Mouse (Mus musculus): Measurements from ENCODE around the gene Sectm1b. TPM values are rescaled to one million over a fixed set of nuclear protein-coding genes. Genes with fewer than 3 reads are reported as not detected.

The Sectm1b gene
- total RNA-seq, 2 experiments from 2014 or later, result not detected

GRCm38 (mm10) chr11:121039302-121039701 is 24.1 kb downstream of the Sectm1b start, which contains the start of gene Cd7:
Cd7 (minus strand) TSS chr11:121039418.
- ATAC-seq (replicated peaks; ENCODE audit: low FRiP score, poor library complexity, severe bottlenecking), result no peak

- ATAC-seq (replicated peaks; ENCODE audit: low FRiP score, poor library complexity, severe bottlenecking), result no peak
Measured at GRCm38 (mm10) chr11:121038366-121039240, 24.8 kb downstream of the Sectm1b start.

- no peak for ATAC-seq (replicated peaks; ENCODE audit: low FRiP score, poor library complexity, severe bottlenecking)
Measured at GRCm38 (mm10) chr11:121033118-121033517, 30.3 kb downstream of the Sectm1b start.

DNA sequence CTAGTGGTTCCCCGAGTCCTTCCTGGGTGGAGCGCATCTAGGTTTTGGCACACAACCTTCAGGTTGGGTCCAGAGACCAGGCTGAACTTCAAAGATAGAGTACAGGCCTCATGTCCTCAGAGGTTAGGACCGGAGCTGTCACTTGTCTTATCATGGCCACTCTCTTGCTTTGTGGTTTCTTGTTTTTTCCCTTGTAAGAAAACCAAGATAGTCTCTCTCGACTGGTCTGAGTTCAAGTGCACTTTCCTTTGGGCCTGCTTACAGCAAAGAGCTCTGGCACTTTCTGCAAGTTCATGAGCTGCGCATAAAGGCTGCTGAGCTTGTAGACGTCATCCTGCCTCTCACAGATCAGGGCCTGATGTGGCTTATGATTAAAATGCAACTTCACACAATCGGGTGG is 36.1 kb downstream of the Sectm1b start:
- peak; percentile 21; the same call in 1 of the 2 replicates for ATAC-seq (replicated peaks; ENCODE audit: low FRiP score, poor library complexity, severe bottlenecking)

GRCm38 (mm10) chr11:121024163-121024562 is 39.2 kb downstream of the Sectm1b start:
- no peak for ATAC-seq (replicated peaks; ENCODE audit: low FRiP score, poor library complexity, severe bottlenecking)

- no peak for ATAC-seq (replicated peaks; ENCODE audit: low FRiP score, poor library complexity, severe bottlenecking)
Measured at GRCm38 (mm10) chr11:121019501-121019900, 43.9 kb downstream of the Sectm1b start.

DNA sequence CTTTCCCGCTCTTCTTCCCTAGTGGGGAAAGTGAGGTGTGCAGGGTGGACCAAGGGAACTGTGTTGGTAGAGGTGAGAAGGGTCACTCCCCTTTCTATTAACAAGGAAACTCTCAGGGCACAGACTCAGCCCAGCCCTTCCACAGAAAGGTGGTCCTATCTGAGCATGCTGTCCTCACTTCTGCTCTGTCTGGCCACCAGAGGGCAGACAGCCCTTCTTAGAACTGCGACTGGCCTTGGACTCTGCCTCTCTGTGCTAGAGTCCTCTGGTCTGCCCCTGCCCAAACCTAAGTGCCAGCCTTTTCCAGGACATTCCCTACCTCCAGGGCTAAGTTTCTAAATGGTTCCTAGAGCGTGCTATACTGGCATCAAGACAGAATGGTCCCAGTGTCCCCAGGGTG is 45.7 kb downstream of the Sectm1b start:
- peak; percentile 73 for ATAC-seq (replicated peaks; ENCODE audit: low FRiP score, poor library complexity, severe bottlenecking)

DNA sequence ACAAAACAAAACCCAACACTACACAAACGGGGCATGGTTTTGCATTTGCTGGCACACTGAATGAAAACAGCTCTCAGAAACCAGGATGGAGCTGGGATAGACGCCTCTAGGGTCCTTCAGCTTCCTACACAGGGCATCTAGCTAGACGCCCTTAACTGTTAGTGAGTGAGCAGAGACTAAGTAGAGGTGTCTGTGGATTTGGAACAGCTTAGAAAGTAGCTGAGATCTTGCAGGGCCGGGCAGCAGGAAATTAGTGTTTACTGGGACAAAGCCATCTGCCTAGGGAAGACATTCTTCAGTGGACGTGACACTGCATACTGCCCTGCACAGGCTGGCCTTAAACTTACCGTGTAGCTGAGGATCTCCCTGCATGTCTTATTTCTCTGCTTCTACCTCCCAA is 47.9 kb downstream of the Sectm1b start:
- ATAC-seq (replicated peaks; ENCODE audit: low FRiP score, poor library complexity, severe bottlenecking), result no peak

- ATAC-seq (replicated peaks; ENCODE audit: low FRiP score, poor library complexity, severe bottlenecking), result no peak
Measured at GRCm38 (mm10) chr11:121014896-121015300, 48.5 kb downstream of the Sectm1b start.

- no peak for ATAC-seq (replicated peaks; ENCODE audit: low FRiP score, poor library complexity, severe bottlenecking)
Measured at GRCm38 (mm10) chr11:121013656-121014055, 49.7 kb downstream of the Sectm1b start.

DNA sequence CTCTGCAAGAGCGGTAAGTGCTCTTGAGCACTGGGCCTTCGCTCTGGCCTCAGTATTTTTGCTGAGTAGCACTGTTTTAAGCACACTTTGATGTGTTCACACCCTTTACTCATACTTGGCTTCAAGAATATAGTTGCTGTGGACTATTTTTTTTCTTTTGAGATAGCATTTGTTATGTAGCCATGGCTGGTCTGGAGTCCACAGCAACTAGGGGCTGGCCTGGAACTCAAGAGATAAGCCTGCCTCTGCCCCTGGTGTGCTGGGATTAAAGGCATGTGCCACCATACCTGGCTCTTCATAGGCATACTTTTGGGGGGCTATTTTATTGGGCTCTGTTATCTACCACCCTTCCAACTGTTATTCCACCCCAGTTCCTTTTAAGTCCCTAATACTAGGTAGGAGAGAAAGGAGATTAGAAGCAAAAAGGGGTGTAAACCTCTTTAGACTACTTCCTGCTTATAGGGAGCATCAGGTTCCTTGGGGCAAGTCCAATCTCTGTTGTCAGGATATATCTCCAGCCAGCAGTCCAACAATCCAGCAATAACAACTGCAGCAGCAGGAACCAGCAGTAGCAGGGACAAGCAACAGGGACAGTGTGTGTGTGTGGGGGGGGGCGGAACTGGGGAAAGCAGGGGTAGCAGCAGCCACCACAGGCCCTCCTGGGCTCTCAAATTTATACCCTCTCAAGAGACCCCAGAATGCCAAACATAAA is 53.2 kb downstream of the Sectm1b start:
- no peak for ATAC-seq (replicated peaks; ENCODE audit: low FRiP score, poor library complexity, severe bottlenecking)

GRCm38 (mm10) chr11:121006184-121006583 is 57.2 kb downstream of the Sectm1b start:
- no peak for ATAC-seq (replicated peaks; ENCODE audit: low FRiP score, poor library complexity, severe bottlenecking)

GRCm38 (mm10) chr11:121004281-121004680 is 59.1 kb downstream of the Sectm1b start:
- ATAC-seq (replicated peaks; ENCODE audit: low FRiP score, poor library complexity, severe bottlenecking), result no peak

Other genes starting within 250 kb of the Sectm1b start
- 3.2 and 16.3 TPM in 2 replicates for gene Fasn, start 239.0 kb downstream of the Sectm1b start, total RNA-seq (2015; ENCODE audit: low replicate concordance)
- 0.83 and 2.8 TPM in 2 replicates for gene Fasn, start 239.0 kb downstream of the Sectm1b start, total RNA-seq (2017; ENCODE audit: low replicate concordance)
- 6.7 and 11.2 TPM in 2 replicates for gene Ccdc57, start 130.7 kb downstream of the Sectm1b start, total RNA-seq (2015; ENCODE audit: low replicate concordance)
- 12.1 and 13.5 TPM in 2 replicates for gene Ccdc57, start 130.7 kb downstream of the Sectm1b start, total RNA-seq (2017; ENCODE audit: low replicate concordance)
- 4.7 and 5.4 TPM in 2 replicates for gene Slc16a3, start 115.1 kb downstream of the Sectm1b start, total RNA-seq (2015; ENCODE audit: low replicate concordance)
- 0.98 and 3.3 TPM in 2 replicates for gene Slc16a3, start 115.1 kb downstream of the Sectm1b start, total RNA-seq (2017; ENCODE audit: low replicate concordance)
- 7.6 and 27.7 TPM in 2 replicates for gene Csnk1d, start 72.2 kb downstream of the Sectm1b start, total RNA-seq (2015; ENCODE audit: low replicate concordance)
- 17.3 and 26.2 TPM in 2 replicates for gene Csnk1d, start 72.2 kb downstream of the Sectm1b start, total RNA-seq (2017; ENCODE audit: low replicate concordance)
- 4.0 and 13.0 TPM in 2 replicates for gene Cd7, start 24.2 kb downstream of the Sectm1b start, total RNA-seq (2015; ENCODE audit: low replicate concordance)
- gene Cd7, start 24.2 kb downstream of the Sectm1b start, total RNA-seq (2017; ENCODE audit: low replicate concordance), result 1.2 TPM in 1 of 2 replicates, not detected in the other
- not detected in 2 replicates for gene Sectm1a, start 17.7 kb upstream of the Sectm1b start, total RNA-seq (2015; ENCODE audit: low replicate concordance)
- gene Sectm1a, start 17.7 kb upstream of the Sectm1b start, total RNA-seq (2017; ENCODE audit: low replicate concordance), result not detected in 2 replicates
- gene Tex19.2, start 55.1 kb upstream of the Sectm1b start, total RNA-seq (2015; ENCODE audit: low replicate concordance), result not detected in 2 replicates
- not detected in 2 replicates for gene Tex19.2, start 55.1 kb upstream of the Sectm1b start, total RNA-seq (2017; ENCODE audit: low replicate concordance)
- not detected in 2 replicates for gene Tex19.1, start 82.6 kb upstream of the Sectm1b start, total RNA-seq (2015; ENCODE audit: low replicate concordance)
- gene Tex19.1, start 82.6 kb upstream of the Sectm1b start, total RNA-seq (2017; ENCODE audit: low replicate concordance), result not detected in 2 replicates
- gene Uts2r, start 96.7 kb upstream of the Sectm1b start, total RNA-seq (2015; ENCODE audit: low replicate concordance), result not detected in 2 replicates
- gene Uts2r, start 96.7 kb upstream of the Sectm1b start, total RNA-seq (2017; ENCODE audit: low replicate concordance), result not detected in 2 replicates
- 0.42 and 0.72 TPM in 2 replicates for gene Hexdc, start 140.9 kb upstream of the Sectm1b start, total RNA-seq (2015; ENCODE audit: low replicate concordance)
- gene Hexdc, start 140.9 kb upstream of the Sectm1b start, total RNA-seq (2017; ENCODE audit: low replicate concordance), result 4.7 and 5.8 TPM in 2 replicates
- 4.3 and 8.4 TPM in 2 replicates for gene Ogfod3, start 141.1 kb upstream of the Sectm1b start, total RNA-seq (2015; ENCODE audit: low replicate concordance)
- 1.9 and 2.1 TPM in 2 replicates for gene Ogfod3, start 141.1 kb upstream of the Sectm1b start, total RNA-seq (2017; ENCODE audit: low replicate concordance)
- gene Cybc1, start 165.8 kb upstream of the Sectm1b start, total RNA-seq (2015; ENCODE audit: low replicate concordance), result 24.3 and 34.6 TPM in 2 replicates
- gene Cybc1, start 165.8 kb upstream of the Sectm1b start, total RNA-seq (2017; ENCODE audit: low replicate concordance), result 27.3 and 47.9 TPM in 2 replicates
- gene Narf, start 173.7 kb upstream of the Sectm1b start, total RNA-seq (2015; ENCODE audit: low replicate concordance), result 109 and 126 TPM in 2 replicates
- gene Narf, start 173.7 kb upstream of the Sectm1b start, total RNA-seq (2017; ENCODE audit: low replicate concordance), result 181 and 186 TPM in 2 replicates
- gene Foxk2, start 196.4 kb upstream of the Sectm1b start, total RNA-seq (2015; ENCODE audit: low replicate concordance), result 16.6 and 18.4 TPM in 2 replicates
- 15.8 and 32.2 TPM in 2 replicates for gene Foxk2, start 196.4 kb upstream of the Sectm1b start, total RNA-seq (2017; ENCODE audit: low replicate concordance)